Mouse (Mus musculus) forebrain, embryonic 14.5 days (tissue): ENCODE measurements at regions not wholly inside any gene's neighbourhood (a gene's known extent, or its start where the extent isn't known, plus 50 kb on each side); places are given as distances from the start of the nearest gene placed in this dataset.

Experiments used
- ATAC-seq: fragments of 200-750 bp; cut with Nextera tagmentation; 2 replicates; pipeline ENCODE4 v1.8.0; 2017; ENCODE audit warnings: mild to moderate bottlenecking, moderate library complexity
- DNase-seq: peaks from one replicate; pipeline ENCODE4 v3.0.0-alpha.2; 2015; ENCODE audit warnings: low spot score
- H3K27ac ChIP-seq: fragments of 300-500 bp; sonication (generic); 2 replicates; pipeline ENCODE4 v1.5.1; 2014; ENCODE audit warnings: low read depth, mild to moderate bottlenecking, control low read depth, low read length, moderate library complexity
- H3K27me3 ChIP-seq: fragments of 300-500 bp; sonication (generic); replicated peaks from 2 replicates; pipeline ENCODE4 v1.6.1; 2014; ENCODE audit warnings: low read length, control low read depth, mixed read lengths; ENCODE audit not compliant: control insufficient read depth, insufficient read depth
- H3K36me3 ChIP-seq: fragments of 300-500 bp; sonication (generic); 2 replicates; pipeline ENCODE4 v1.6.1; 2014; ENCODE audit warnings: low read length, control low read depth; ENCODE audit not compliant: control insufficient read depth, insufficient read depth
- H3K4me1 ChIP-seq: fragments of 300-500 bp; sonication (generic); 2 replicates; pipeline ENCODE4 v1.6.1; 2014; ENCODE audit warnings: antibody characterized with exemption, low read length, control low read depth; ENCODE audit not compliant: control insufficient read depth, insufficient read depth
- H3K4me2 ChIP-seq: fragments of 300-500 bp; sonication (generic); 2 replicates; pipeline ENCODE4 v1.6.1; 2014; ENCODE audit warnings: mild to moderate bottlenecking, control low read depth, low read length
- H3K4me3 ChIP-seq: fragments of 300-500 bp; sonication (generic); 2 replicates; pipeline ENCODE4 v1.5.1; 2014; ENCODE audit warnings: low read depth, low read length, control low read depth
- H3K9ac ChIP-seq: fragments of 300-500 bp; sonication (generic); 2 replicates; pipeline ENCODE4 v1.6.1; 2014; ENCODE audit warnings: mild to moderate bottlenecking, low read length, control low read depth, moderate library complexity
- H3K9me3 ChIP-seq: fragments of 300-500 bp; sonication (generic); replicated peaks from 2 replicates; pipeline ENCODE4 v1.6.1; 2016; ENCODE audit warnings: low read length, control low read depth, mixed read lengths; ENCODE audit not compliant: control insufficient read depth
- WGBS: fragments of 180-500 bp; shearing (Covaris S2); extraction: QIAGEN DNeasy Blood & Tissue Kit; methylation state at CpG from one replicate; pipeline ENCODE4 v1.1.7; 2014; 5-methylcytosine and 5-hydroxymethylcytosine counted together

DNA sequence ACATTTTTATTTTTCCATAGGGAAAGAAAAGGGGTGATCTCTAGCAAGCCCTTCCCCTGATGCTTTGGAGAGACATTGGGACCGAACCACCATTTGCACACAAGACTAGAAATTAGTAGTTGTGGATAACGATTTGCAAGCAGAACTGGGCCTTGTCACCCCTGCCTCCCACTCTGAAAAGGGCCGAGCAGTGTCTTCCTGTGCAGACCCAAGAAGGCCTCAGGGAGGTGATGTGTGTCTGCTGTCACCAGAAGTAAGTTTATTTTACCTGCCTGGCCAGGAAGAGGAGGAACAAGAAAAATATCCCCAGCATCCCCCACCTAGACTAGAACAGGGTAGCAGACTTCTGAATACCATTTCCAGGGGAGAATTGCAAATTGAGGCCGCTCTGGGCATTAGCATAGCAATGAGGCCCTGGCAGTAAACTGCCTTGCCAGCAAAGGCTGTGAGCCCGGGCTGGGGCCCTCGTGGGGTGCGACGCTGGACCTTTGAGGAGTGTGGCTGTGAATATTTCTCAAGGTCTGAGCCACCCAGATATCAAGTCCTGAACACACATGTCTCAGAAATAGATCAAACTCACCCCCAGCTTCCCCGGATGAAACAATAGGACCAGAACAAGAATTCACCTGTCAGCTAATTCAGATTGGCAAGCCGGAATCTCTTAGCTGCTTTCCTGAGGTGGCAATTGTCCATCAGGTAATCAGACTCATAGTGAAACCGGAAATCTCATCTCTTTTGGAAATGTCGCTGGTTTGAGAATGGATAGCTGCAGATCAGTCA is 470.4 kb downstream of the Vrk1 start:
- no peaks in the 10 kb centered on the region for H3K27me3 ChIP-seq
- DNase-seq (peak; percentile 70), ATAC-seq (peak; percentile 45; the same call in 1 of the 2 replicates)
- H3K27ac ChIP-seq: peak overlapping the region; percentile 76; the same call in 1 of the 2 replicates
- H3K4me2 ChIP-seq: peak overlapping the region; percentile 50; the same call in 1 of the 2 replicates
- H3K9ac ChIP-seq: peak overlapping the region; percentile 5; the same call in 1 of the 2 replicates
- 13% methylated on average over 12 of the region's 12 CpGs for WGBS
- H3K4me1 ChIP-seq: peaks cover 32% of the 10 kb centered on the region
- no peaks in the 10 kb centered on the region for H3K36me3 ChIP-seq
- no peaks in the 10 kb centered on the region for H3K9me3 ChIP-seq
- H3K4me3 ChIP-seq: no peak overlapping the region

DNA sequence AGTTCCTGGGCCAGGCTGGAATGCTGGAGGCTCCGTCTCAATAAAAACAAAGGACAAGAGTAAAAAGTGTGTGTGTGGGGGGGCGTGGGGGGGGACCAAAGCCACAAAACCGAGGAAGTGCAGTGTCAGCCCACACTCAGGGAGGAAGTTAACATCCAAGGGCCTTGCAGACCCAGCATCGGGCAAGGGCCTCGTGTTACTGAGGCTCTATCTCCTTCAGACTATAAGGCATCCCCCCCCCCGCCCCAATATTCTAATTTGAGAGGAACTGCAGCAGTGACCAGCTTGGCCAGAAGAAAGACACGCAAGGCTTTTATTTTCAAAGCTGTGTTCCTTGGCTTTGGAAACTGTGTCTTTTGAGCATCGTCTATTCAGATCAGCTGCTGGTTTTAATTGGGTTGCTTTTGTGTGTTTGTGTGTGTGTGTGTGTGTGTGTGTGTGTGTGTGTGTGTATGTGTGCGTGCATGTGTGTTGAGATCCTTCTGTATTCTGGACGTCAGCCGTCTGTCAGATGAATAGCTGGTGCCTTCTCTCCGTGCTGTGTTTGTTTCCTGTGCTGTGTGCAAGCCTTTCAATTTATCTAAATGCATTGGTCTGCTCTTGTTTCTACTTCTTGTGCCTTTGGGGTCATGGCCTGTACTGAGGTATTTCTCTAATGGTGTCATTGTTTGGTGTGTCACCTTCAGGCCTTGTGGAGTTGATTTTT is 491.7 kb downstream of the Vrk1 start:
- Histone ChIP-seq H3K4me1 (peaks cover 9% of the 10 kb centered on the region), H3K27me3 (no peaks in the 10 kb centered on the region), H3K4me2 (no peak overlapping the region), H3K9me3 (no peaks in the 10 kb centered on the region), H3K36me3 (no peaks in the 10 kb centered on the region), H3K27ac (peak overlapping the region; percentile 48; the same call in 1 of the 2 replicates), H3K9ac (peak overlapping the region; percentile 35; the same call in 1 of the 2 replicates), H3K4me3 (no peak overlapping the region)
- ATAC-seq: peak; percentile 68
- WGBS: 5% methylated on average over 12 of the region's 12 CpGs
- DNase-seq: peak; percentile 76

DNA sequence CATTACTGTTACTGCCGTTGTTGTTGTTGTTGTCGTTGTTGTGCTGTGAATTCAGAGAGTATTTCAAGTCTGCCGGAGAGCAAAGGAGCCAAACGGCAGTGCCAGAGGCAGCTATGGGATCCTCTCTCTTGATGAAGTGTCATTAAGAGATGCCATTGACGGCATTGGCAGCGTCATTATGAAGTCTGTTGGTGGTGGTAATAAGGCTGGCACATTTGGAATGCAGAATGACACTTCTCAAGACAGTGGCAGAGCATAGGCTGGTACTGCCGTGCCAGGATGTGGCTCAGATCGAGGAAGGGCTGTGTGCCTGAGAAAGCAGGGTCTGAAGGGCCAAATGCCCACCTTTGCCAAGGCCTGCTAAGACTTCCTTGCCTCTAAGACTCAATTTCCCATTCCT is 494.3 kb downstream of the Vrk1 start:
- DNase-seq: peak; percentile 75
- H3K27me3 ChIP-seq: no peaks in the 10 kb centered on the region
- H3K4me1 ChIP-seq: peaks cover 9% of the 10 kb centered on the region
- no peak overlapping the region for H3K4me2 ChIP-seq
- 0 out of 2 replicates have a peak overlapping the region, but pooled peaks have one; percentile 9 for H3K27ac ChIP-seq
- ATAC-seq: peak; percentile 37; the same call in 1 of the 2 replicates
- WGBS: 71% methylated on average over 8 of the region's 8 CpGs
- H3K9ac ChIP-seq: no peak overlapping the region
- H3K4me3 ChIP-seq: no peak overlapping the region
- no peaks in the 10 kb centered on the region for H3K36me3 ChIP-seq
- H3K9me3 ChIP-seq: no peaks in the 10 kb centered on the region

DNA sequence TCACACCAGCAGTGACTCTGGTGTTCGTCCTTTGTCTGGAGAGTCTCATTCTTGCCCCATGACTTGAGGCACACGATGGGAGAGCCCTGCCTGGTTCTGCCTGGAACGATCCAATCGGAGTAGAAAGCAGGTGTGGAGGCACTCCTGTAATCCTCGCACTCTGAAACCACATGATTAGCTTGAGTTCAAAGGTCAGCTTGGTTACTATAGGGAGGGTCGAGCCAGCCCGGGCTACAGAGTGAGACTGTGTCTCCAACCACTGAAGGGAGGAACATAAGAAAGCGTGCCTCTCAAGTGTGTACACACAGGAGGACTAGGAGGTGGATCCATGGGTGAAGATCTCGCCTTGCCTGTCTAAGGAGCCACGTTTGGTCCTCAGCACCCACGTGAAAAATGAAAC is 504.0 kb downstream of the Vrk1 start:
- Histone ChIP-seq H3K9me3 (no peaks in the 10 kb centered on the region), H3K9ac (no peak overlapping the region), H3K27me3 (no peaks in the 10 kb centered on the region), H3K4me2 (no peak overlapping the region), H3K36me3 (no peaks in the 10 kb centered on the region), H3K4me3 (no peak overlapping the region), H3K4me1 (peaks cover 4% of the 10 kb centered on the region; the same call in 1 of the 2 replicates), H3K27ac (no peak overlapping the region)
- ATAC-seq: no peak
- DNase-seq: no peak
- 82% methylated on average over 11 of the region's 11 CpGs for WGBS

DNA sequence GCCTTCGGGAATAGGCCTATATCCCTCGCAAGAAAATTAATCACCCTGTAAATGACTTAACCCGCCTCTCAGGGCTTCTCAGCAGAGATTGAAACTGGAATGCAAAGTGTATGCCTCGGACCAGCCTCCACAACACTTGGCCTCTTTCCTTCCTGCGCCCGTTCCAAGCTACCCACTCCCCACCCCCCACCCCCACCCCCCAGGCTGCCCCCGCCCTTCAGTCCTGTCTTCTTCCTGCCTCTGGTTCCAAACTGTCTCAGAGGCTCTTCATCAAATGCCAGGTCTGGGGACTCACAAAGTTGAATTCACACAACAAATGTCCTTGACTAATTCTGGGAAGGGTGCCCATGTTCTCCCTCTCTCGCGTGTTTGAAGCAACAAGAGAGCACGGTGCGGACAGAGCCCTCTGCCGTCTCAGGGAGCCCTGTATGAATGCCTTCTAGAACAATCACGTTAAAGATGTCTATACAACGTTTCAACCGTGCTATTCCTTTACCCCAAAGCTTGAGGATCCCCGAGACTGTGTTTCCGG is 505.3 kb downstream of the Vrk1 start:
- no peaks in the 10 kb centered on the region for H3K36me3 ChIP-seq
- H3K4me1 ChIP-seq: peaks cover 4% of the 10 kb centered on the region; the same call in 1 of the 2 replicates
- DNase-seq (peak; percentile 78), ATAC-seq (peak; percentile 52)
- no peaks in the 10 kb centered on the region for H3K9me3 ChIP-seq
- no peak overlapping the region for H3K4me2 ChIP-seq
- no peaks in the 10 kb centered on the region for H3K27me3 ChIP-seq
- no peak overlapping the region for H3K4me3 ChIP-seq
- H3K9ac ChIP-seq: no peak overlapping the region
- 41% methylated on average over 17 of the region's 17 CpGs for WGBS
- H3K27ac ChIP-seq: peak overlapping the region; percentile 55; the same call in 1 of the 2 replicates

DNA sequence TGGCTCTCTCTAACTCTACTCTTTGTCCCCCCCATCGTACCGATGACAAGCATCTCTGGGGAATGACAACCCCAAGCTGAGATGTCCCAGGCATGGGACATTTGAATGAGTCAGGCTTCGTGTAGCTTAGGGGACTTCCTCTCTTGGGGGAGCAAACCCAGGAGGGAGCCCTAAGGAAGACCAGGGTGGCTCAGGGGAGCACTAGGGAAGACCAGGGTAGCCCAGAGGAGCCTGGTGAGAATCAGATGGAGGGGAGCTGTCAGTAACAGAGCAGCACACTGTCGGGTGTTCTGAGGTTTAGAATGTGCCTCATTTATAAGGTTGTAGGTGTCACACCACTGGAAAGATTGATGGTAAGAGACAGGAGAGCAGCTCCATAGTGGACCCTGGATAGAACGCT is 509.1 kb downstream of the Vrk1 start:
- Histone ChIP-seq H3K4me2 (no peak overlapping the region), H3K36me3 (no peaks in the 10 kb centered on the region), H3K4me1 (peaks cover 4% of the 10 kb centered on the region; the same call in 1 of the 2 replicates), H3K9me3 (no peaks in the 10 kb centered on the region), H3K27ac (no peak overlapping the region), H3K4me3 (no peak overlapping the region), H3K9ac (no peak overlapping the region), H3K27me3 (no peaks in the 10 kb centered on the region)
- no peak for DNase-seq
- WGBS: 66% methylated on average over 5 of the region's 5 CpGs
- ATAC-seq: no peak

DNA sequence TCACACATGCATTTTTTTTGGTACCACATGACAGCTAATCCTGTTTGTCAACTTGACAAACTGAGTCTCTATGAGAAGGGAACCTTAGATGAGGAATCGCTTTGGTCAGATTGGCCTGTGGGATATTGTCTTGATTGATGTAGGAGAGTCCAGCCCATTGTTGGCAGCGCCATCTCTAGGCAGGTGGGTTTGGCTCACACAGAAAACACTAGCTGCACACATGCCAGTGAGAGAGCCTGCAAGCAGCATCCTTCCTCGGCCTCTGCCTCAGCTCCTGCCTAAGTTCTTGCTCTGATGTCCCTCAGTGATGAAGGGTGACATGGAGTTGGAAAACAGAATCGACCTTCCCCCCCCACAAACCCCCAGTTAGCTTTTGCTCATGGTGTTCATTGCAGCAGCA is 514.4 kb downstream of the Vrk1 start:
- H3K9me3 ChIP-seq: no peaks in the 10 kb centered on the region
- ATAC-seq: no peak
- 82% methylated on average over 4 of the region's 4 CpGs for WGBS
- H3K36me3 ChIP-seq: no peaks in the 10 kb centered on the region
- peaks cover 15% of the 10 kb centered on the region for H3K4me1 ChIP-seq
- no peak overlapping the region for H3K27ac ChIP-seq
- no peak overlapping the region for H3K4me2 ChIP-seq
- H3K27me3 ChIP-seq: no peaks in the 10 kb centered on the region
- no peak overlapping the region for H3K9ac ChIP-seq
- DNase-seq: no peak
- no peak overlapping the region for H3K4me3 ChIP-seq

DNA sequence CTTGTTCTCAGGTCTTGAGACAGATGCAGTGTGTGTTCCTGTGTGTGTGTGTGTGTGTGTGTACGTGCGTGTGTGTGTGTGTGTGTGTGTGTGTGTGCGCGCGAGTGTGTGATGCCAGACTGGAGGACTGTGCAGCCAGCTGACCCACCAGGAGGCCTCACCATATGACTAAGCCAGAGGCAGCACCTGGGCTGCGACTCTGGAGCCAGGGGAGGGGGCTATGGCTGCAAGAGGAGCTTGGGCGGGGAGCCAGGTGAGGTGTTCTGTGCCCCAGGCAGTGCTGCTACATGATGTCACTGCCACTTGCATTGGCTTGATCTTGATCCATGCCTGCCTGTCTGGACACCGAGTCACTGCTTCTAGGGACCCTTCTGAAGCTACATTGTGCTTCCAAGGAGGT is 517.1 kb downstream of the Vrk1 start:
- Histone ChIP-seq H3K27ac (peak overlapping the region; percentile 86), H3K9ac (peak overlapping the region; percentile 35; the same call in 1 of the 2 replicates), H3K36me3 (no peaks in the 10 kb centered on the region), H3K4me2 (peak overlapping the region; percentile 33; the same call in 1 of the 2 replicates), H3K4me3 (no peak overlapping the region), H3K4me1 (peaks cover 15% of the 10 kb centered on the region), H3K27me3 (no peaks in the 10 kb centered on the region), H3K9me3 (no peaks in the 10 kb centered on the region)
- WGBS: 66% methylated on average over 8 of the region's 8 CpGs
- peak; percentile 29; the same call in 1 of the 2 replicates for ATAC-seq
- peak; percentile 56 for DNase-seq
